Mouse (Mus musculus) skeletal muscle tissue, adult 2 months (tissue): Measurements from ENCODE around the gene Ap3s2.

Experiments
- DNase-seq: peaks from one replicate; pipeline ENCODE4 v3.0.0-alpha.2; 2012; ENCODE audit warnings: low read depth, low spot score

Gene Ap3s2

GRCm38 (mm10) chr7:79890436-79891221 lies 29.8 kb downstream of the Ap3s2 start:
- DNase-seq: no peak

GRCm38 (mm10) chr7:79888603-79889002 lies 31.8 kb downstream of the Ap3s2 start:
- DNase-seq: no peak

GRCm38 (mm10) chr7:79883613-79884334 lies 36.7 kb downstream of the Ap3s2 start:
- no peak for DNase-seq

GRCm38 (mm10) chr7:79881901-79882300 lies 38.5 kb downstream of the Ap3s2 start:
- DNase-seq: no peak

- peak; percentile 75 for DNase-seq
Observed at GRCm38 (mm10) chr7:79880998-79881397, 39.5 kb downstream of the Ap3s2 start.

GRCm38 (mm10) chr7:79880033-79880432 lies 40.4 kb downstream of the Ap3s2 start:
- no peak for DNase-seq

GRCm38 (mm10) chr7:79878455-79879025 lies 41.9 kb downstream of the Ap3s2 start:
- no peak for DNase-seq

- no peak for DNase-seq
Observed at GRCm38 (mm10) chr7:79873407-79873806, 47.0 kb downstream of the Ap3s2 start.

GRCm38 (mm10) chr7:79871797-79872345 lies 48.6 kb downstream of the Ap3s2 start:
- DNase-seq: no peak

- DNase-seq: no peak
Observed at GRCm38 (mm10) chr7:79869072-79869719, 51.3 kb downstream of the Ap3s2 start.

- no peak for DNase-seq
Observed at GRCm38 (mm10) chr7:79868475-79868874, 52.0 kb downstream of the Ap3s2 start.

GRCm38 (mm10) chr7:79867861-79868260 lies 52.6 kb downstream of the Ap3s2 start:
- DNase-seq: peak; percentile 69

GRCm38 (mm10) chr7:79866294-79867000 lies 54.0 kb downstream of the Ap3s2 start:
- DNase-seq: no peak

- no peak for DNase-seq
Observed at GRCm38 (mm10) chr7:79861794-79862193, 58.7 kb downstream of the Ap3s2 start.

- DNase-seq: no peak
Observed at GRCm38 (mm10) chr7:79860811-79861210, 59.6 kb downstream of the Ap3s2 start, which contains the start of gene Anpep. Gene Anpep (minus strand): TSS chr7:79861059.

GRCm38 (mm10) chr7:79858956-79859630 lies 61.4 kb downstream of the Ap3s2 start:
- peak; percentile 60 for DNase-seq

GRCm38 (mm10) chr7:79858202-79858934 lies 62.1 kb downstream of the Ap3s2 start:
- peak; percentile 53 for DNase-seq

- no peak for DNase-seq
Observed at GRCm38 (mm10) chr7:79856305-79856704, 64.1 kb downstream of the Ap3s2 start.
